Mouse (Mus musculus) olfactory bulb, adult 2 months (tissue): ENCODE results near the gene Ttc13.

Experiments used
- CTCF ChIP-seq: fragments of 200-500 bp; IDR thresholded peaks from 2 replicates; pipeline ENCODE4 v1.5.1; 2012; ENCODE audit warnings: low read depth, mild to moderate bottlenecking, low read length, moderate library complexity; ENCODE audit not compliant: insufficient read depth
- POLR2A ChIP-seq: fragments of 200-500 bp; IDR thresholded peaks from 2 replicates; pipeline ENCODE4 v1.6.1; 2012; ENCODE audit warnings: mild to moderate bottlenecking, low read depth, low read length, moderate library complexity; ENCODE audit not compliant: insufficient read depth

- TF ChIP-seq CTCF: no peak
- TF ChIP-seq POLR2A: no peak
These were observed 1.6 kb downstream of the Ttc13 start for GRCm38 (mm10) chr8:124720133-124720532.
